ENCODE assay signal across 9 mouse cellular contexts in genomic region chr1:165836461-165836860, GRCm38 (mm10). TPM values are rescaled to one million over a fixed set of nuclear protein-coding genes. Genes with fewer than 3 reads are reported as not detected.
A peak's percentile ranks its signal among the peaks of the same experiment; 100 is the strongest.
DNase-seq lines count a peak whose midpoint lies in the region; ATAC-seq lines count a peak whose summit lies in the region.
"Had no signal": no experiment of that assay in that cellular context is flagged by ENCODE, and none has a peak within 500 bp of the region (broad histone marks: within the 10 kb centered on the region; RNA-seq: fewer than 3 reads in every experiment).

No protein-coding gene starts in this region.

- no peaks in the 10 kb centered on the region for H3K9me3 ChIP-seq in heart, embryonic 16.5 days (replicated peaks; ENCODE audit: control insufficient read depth, low read length)
- no peaks in the 10 kb centered on the region for H3K9me3 ChIP-seq in stomach, embryonic 16.5 days (replicated peaks; ENCODE audit: control insufficient read depth, low read length)

- H3K4me1 ChIP-seq in heart, embryonic 16.5 days (ENCODE audit: control insufficient read depth, insufficient read depth, low read length) = peaks cover 24% of the 10 kb centered on the region
- peaks cover 26% of the 10 kb centered on the region for H3K4me1 ChIP-seq in stomach, embryonic 16.5 days (ENCODE audit: control insufficient read depth, insufficient read depth, low read length)

- H3K27me3 ChIP-seq in heart, embryonic 16.5 days (ENCODE audit: control insufficient read depth, insufficient read depth, low read length) = peaks cover 4% of the 10 kb centered on the region; the same call in 1 of the 2 replicates
- H3K27me3 ChIP-seq in stomach, embryonic 16.5 days (ENCODE audit: control insufficient read depth, insufficient read depth, low read length) = peaks cover 8% of the 10 kb centered on the region; the same call in 1 of the 2 replicates

- peak overlapping the region; percentile 10; the same call in 1 of the 2 replicates for H3K4me2 ChIP-seq in heart, embryonic 16.5 days (ENCODE audit: low read depth, low read length)
- H3K4me2 ChIP-seq in stomach, embryonic 16.5 days (ENCODE audit: low read depth, low read length) = peak overlapping the region; percentile 25; the same call in 1 of the 2 replicates

- no peaks in the 10 kb centered on the region for H3K36me3 ChIP-seq in heart, embryonic 16.5 days (ENCODE audit: control insufficient read depth, insufficient read depth)
- no peaks in the 10 kb centered on the region for H3K36me3 ChIP-seq in stomach, embryonic 16.5 days (ENCODE audit: control insufficient read depth, insufficient read depth, low read length)

- DNase-seq in heart, adult 9 months (ENCODE audit: low spot score in 2 of 2) = no peak
- DNase-seq in retina, embryonic 14.5 days (ENCODE audit: low spot score) = peak; percentile 40
- DNase-seq in retina, postnatal 1 day = no peak
- DNase-seq in kidney, postnatal 10 days = peak; percentile 59
- DNase-seq in left cerebral cortex, adult 11 months (ENCODE audit: low spot score) = no peak
- DNase-seq in cerebellum, postnatal 25 days = no peak
- DNase-seq: midbrain, embryonic 14.5 days had no signal

- no peak overlapping the region for H3K9ac ChIP-seq in heart, embryonic 16.5 days (ENCODE audit: low read length)
- H3K9ac ChIP-seq in stomach, embryonic 16.5 days (ENCODE audit: low read length) = no peak overlapping the region

- no peak overlapping the region for H3K4me3 ChIP-seq in heart, embryonic 16.5 days (ENCODE audit: low read length)
- H3K4me3 ChIP-seq in stomach, embryonic 16.5 days (replicated peaks; ENCODE audit: low read length) = no peak overlapping the region

- H3K27ac ChIP-seq in heart, embryonic 16.5 days (ENCODE audit: low read length) = no peak overlapping the region
- H3K27ac ChIP-seq in stomach, embryonic 16.5 days (ENCODE audit: low read length) = no peak overlapping the region

- 17% methylated on average over 6 of the region's 6 CpGs for WGBS in heart, embryonic 16.5 days
- 11% methylated on average over 6 of the region's 6 CpGs for WGBS in stomach, embryonic 16.5 days

- ATAC-seq in heart, embryonic 16.5 days (replicated peaks; ENCODE audit: extremely low read depth, insufficient read depth, low FRiP score) = no peak; the same call in 1 of the 2 replicates
- no peak for ATAC-seq in stomach, embryonic 16.5 days (ENCODE audit: insufficient read depth, low FRiP score)

RNA-seq across cellular contexts. Expression of gene Cd247, which starts 48.0 kb away (rescaled TPM):
- 3.9 and 12.8 TPM in 2 replicates for polyA plus RNA-seq in heart, embryonic 16.5 days (2015; fragmentation: Nextera tagmentation; extraction: Ambion mirVana)
- polyA plus RNA-seq in stomach, embryonic 16.5 days (2015; fragmentation: Nextera tagmentation; extraction: Ambion mirVana) = 0.36 and 0.52 TPM in 2 replicates

Comparison
In these comparisons a context has a peak if more than half of its experiments do, and no peak if none do; other contexts are left out.
1. DNase-seq: peak in retina, embryonic 14.5 days (single experiment) and kidney, postnatal 10 days (single experiment); none in heart, adult 9 months (0 of 2), retina, postnatal 1 day (single experiment), left cerebral cortex, adult 11 months (single experiment) and cerebellum, postnatal 25 days (0 of 2).